Mouse (Mus musculus): ENCODE results near the gene Chrm4.

Chrm4 gene

DNA sequence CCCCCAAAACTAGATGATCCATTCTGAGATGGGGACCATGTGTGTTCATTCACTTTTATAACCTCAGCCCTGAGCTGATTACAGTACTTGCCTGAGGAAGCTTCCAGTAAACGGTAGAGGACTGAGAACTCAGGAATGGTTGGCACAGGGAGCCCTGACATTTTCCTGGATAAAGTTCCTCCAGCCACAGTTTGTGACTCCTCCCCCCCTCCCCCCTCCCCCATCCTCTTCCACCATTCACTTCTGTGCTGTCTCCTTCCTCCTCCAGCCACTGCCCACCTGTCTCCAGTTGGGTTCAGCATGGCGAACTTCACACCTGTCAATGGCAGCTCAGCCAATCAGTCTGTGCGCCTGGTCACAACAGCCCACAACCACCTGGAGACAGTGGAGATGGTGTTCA lies at the start of gene Chrm4:
Gene Chrm4 (plus strand): TSS at position 301 of the 400 bp plus-strand sequence.
- DNase-seq (ENCODE audit: low read depth, low spot score) = no peak

DNA sequence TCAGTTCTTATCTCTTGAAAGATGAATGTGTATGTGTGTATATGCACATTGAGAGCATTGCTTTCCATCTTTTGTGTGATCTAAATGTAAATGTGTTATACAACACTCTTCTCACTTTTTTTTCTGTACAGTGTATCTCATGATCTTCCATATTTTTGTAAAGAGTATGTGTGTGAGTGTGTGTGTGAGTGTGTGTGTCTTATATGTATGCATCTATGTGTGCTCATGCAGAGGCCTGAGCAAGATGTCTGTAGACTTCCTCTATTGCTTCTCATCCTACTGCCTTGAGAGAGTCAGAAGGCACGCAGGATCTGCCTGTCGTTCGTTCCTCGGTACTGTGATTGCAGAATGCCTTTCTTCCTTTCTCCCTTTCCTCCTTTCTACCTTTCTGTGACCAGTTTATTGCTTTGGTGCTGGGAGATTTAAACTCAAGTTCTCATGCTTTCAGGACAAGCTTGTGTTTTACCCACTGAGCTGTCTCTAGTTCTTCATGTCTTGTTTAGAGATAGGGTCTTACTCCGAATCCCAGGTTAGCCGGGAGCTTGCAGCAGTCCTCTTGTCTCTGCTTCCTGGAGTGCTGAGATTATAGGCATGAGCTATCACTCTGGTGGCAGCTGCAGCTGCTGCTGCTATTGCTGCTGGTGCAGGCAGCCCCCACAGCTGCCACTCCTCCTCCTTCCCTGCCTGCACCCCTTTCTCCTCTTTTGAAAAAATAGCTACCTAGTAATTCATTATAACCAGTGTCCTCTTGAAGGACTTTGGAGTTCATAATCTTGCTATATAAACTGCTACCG lies 48.5 kb upstream of the Chrm4 start:
- no peak for DNase-seq (ENCODE audit: low read depth, low spot score)

DNA sequence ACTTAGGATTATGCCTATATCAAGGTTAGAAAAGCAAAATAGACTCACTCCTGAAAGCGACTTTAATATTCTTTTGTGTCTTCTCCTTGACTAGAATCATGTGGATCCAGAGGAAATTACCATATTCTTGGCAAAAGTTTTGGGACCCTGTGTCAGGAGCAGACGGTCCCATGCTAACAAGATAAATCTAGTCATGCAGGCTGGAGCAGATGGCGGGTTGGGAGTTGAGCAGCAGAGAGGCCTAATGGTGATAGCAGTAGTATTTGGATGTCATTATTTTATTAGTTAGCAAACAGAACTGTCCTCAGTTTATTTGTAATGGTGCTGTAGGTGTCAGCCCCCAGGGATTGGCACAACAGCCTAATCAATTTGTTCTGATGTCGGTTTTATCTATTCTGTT lies 43.1 kb upstream of the Chrm4 start:
- no peak for DNase-seq (ENCODE audit: low read depth, low spot score)

DNA sequence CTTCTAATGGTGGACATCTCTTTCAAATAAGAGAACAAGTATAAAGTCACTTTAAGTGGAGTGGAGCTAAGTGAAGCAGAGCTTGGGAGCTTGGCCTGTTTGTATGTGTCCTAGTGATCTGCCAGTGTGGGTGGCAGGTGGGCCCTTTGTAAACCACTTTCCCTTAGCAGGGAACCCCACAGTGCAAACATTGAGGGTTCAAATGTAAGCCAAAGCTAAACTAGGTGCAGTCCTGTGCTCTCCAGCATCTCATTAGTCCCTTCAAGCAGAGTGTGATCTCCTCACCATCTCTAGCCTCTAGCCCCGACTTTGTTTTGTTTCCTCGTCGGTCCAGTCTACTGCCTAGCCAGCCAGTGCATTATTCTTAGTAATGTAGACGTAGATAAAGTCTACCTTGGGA lies 42.4 kb upstream of the Chrm4 start:
- no peak for DNase-seq (ENCODE audit: low read depth, low spot score)

DNA sequence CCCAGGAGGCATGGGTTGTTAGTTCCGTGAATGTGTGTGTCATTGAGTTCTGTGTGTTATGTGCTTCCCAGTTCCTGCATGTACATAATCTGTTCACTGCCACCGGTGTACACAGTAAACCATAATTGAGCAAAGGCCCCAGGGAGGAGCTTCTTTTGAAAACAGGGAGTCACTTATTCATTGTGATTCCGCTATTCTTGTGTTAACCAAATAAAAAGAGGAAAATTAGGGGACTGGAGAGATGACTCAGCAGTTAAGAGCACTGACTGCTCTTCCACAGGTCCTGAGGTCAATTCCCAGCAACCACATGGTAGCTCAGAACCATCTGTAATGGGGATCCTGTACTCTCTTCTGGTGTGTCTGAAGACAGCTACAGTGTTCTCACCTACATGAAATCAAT lies 32.3 kb upstream of the Chrm4 start:
- no peak for DNase-seq (ENCODE audit: low read depth, low spot score)

DNA sequence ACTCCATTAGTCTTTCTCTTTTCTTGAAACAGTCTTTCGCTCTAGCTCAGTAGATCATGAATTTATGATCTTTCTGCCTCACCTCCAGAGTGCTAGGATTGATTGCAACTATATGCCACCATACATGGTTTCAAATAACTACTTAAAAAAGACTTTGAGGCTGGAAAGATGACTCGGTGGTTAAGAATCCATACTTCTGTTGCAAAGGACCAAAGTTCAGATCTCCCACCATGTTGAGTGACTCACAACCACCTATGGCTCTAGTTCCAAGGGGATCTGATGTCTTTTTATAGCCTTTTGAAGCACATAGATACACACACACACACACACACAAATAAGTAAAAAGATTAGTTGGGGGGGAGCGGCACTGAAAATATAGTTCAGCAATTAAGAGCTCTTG lies 31.6 kb upstream of the Chrm4 start:
- no peak for DNase-seq (ENCODE audit: low read depth, low spot score)

DNA sequence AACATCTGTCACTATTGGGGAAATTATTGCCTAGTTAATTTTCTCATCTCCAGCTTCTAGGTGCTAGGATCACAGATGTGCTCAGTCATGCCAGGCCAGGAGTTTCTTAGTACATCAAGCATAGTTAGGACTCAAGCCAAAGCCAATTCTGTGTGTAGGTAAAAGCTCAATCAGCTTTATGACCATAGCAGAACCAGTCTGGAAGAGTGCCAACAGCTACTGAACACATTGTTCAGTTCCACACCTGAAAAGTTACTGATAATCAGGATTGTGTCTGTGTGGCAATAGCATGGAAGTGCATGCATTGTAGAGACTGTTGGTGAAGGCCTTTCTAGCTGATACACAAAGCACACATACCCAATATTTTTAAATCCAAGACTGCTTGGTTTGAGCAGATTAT lies 29.1 kb upstream of the Chrm4 start:
- no peak for DNase-seq (ENCODE audit: low read depth, low spot score)

DNA sequence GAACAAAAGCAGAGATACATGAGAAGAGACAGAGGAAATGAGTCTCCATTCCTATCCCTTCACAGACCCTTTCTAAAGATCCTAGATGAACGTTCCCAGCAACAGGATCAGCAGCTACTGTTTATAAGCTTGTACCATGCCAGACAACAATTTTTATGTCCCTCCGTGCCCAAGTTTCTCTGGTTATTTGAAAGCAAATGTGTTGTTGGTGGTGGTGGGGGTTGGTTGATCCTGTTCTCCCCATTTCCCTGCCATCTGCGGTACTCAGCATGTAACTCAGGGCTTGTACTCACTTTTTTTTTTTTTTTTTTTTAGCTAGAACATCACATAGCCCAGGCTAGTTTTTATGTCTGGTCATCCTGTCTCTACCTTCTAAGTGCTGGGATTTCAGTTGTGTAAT lies 27.9 kb upstream of the Chrm4 start:
- no peak for DNase-seq (ENCODE audit: low read depth, low spot score)

DNA sequence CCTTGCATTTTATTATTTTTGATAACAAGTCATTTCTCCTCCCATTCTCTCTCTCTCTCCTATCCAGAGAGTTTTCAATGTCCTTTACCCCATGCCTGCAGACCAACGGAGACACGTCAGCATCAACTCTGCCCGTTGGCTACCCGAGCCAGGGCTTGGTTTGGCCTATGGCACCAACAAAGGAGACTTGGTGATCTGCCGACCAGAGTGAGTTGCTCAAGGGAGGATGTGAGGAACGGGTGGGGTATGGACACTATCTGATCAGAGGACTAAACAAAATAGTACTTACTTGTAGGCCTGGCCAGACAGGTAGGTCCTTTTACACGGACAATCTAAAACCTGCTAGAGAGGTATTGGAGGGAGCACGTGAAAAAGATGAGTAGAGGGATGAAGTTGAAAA lies 26.6 kb upstream of the Chrm4 start:
- no peak for DNase-seq (ENCODE audit: low read depth, low spot score)

DNA sequence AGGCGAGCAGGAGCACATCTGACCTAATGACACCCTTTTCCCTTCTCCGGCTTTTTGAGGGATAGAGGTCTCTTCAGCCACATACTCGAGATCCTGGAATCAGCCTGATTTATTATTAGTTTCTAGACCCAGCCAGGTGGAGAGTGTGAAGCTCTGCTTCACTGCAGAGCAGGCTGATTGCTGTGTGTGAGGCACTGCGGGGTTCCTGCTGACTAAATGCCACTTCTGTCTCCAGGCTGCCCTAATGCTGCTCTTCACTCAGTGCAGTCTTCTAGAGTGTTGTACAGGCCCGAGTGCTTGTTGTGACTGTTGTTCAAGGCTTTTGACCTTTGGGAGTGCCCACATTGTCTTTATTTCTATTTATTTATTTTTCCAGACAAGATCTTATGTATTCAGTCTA lies 24.7 kb upstream of the Chrm4 start:
- DNase-seq (ENCODE audit: low read depth, low spot score) = no peak

DNA sequence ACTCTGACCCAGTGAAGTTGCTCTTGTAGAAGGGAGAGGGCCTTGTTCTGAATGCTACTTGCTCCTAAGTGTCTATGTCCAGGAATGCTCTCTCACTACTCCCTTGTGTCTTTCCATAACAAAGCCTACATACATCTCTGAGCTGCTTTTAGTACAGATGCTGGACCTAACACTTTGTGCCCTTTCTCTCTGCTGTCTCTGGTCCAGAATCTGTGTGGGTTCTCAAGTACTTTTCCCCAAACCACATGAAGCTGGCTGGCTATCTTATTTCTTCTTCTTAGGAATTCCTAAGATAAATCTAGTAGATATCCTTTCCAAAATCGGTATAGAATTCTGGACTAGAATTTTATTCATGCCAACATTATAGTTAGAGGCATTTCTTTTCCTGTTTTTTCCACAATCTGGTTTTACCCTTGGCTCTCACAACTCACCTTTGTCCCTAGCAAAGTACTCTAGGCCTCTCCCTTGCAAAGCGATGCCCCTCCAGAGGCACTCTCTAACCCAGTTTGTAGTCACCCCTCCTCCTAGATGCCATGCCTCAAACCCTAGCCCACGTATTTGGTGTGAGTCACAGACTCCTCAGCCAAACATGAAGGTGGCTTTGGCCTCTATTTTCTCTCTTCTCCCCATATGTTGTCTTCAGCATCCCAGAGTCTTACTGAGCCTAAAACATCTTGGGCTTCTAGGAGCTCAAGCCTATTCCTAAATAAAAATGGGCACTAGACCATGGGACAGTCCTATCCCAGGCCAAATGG lies 23.7 kb upstream of the Chrm4 start:
- no peak for DNase-seq (ENCODE audit: low read depth, low spot score)

DNA sequence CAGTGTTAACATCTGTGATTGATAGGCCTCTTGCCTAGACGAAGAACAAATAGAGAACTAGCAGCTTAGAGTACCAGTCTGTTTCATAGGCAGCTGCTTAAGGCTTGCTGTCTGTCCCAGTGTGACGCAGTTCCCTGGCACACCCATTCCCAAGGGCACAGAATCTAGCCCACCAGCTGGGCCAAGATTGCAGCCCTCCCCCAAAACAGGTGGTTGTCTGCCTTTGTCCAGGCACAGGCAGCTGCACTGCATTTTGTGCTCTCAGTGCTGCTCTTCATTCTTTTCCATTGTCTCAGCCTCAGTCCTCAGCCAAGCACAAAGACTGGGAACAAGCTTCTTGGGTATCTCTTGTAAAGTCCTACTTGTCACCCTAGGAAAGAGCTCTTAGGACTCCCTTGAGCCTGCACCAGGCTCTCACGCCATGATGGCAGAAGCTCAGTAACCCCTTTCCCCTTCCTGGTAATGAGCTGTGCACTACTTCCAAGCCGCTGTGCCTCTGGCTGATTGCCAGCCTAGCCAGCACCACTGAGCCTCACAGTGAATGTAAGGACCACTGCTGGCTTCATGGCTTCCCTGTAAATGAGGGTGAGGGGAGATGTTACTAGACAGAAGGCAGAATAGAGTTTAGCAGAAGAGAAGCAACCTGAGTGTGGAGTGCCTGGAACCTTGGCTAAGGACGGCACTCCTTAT lies 22.3 kb upstream of the Chrm4 start:
- DNase-seq (ENCODE audit: low read depth, low spot score) = no peak

DNA sequence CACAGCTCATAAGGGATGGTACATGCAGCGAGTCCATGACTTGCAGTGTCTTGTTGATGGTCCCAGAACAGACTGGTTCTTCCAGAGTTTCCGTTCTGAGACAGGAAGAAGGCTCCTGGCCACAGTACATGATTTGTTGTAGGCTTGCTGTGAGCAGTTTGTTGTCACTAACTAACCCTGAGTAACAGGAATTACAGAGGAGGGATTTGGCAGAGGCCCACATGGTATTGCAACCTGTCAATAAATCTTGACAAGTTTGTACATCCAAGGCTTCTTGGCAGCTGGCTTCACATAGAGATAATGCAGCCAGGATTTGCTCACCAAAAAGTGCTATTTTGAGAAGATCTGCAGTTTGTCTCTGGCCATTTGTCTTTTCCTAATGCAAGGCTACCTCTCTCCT lies 20.9 kb upstream of the Chrm4 start:
- no peak for DNase-seq (ENCODE audit: low read depth, low spot score)

DNA sequence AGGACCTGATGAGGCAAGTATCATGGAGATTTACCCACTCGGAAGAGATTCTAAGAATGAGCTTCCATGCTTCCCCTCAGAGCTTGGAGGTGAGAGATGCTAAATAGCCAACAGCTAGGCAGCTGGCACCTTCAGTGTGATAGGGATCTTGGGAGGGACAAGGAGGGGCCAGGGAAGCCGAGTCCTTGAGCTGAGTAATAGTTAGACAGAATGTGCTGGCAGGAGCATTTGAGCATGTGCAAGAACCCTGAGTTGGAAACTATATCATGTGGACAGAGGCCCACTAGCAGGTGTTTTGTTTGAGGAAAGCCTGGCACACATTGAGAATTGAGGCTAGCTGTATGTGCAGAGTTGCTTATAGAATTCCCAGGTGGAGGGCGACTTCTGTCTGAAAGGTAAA lies 14.4 kb upstream of the Chrm4 start:
- DNase-seq (ENCODE audit: low read depth, low spot score) = no peak

DNA sequence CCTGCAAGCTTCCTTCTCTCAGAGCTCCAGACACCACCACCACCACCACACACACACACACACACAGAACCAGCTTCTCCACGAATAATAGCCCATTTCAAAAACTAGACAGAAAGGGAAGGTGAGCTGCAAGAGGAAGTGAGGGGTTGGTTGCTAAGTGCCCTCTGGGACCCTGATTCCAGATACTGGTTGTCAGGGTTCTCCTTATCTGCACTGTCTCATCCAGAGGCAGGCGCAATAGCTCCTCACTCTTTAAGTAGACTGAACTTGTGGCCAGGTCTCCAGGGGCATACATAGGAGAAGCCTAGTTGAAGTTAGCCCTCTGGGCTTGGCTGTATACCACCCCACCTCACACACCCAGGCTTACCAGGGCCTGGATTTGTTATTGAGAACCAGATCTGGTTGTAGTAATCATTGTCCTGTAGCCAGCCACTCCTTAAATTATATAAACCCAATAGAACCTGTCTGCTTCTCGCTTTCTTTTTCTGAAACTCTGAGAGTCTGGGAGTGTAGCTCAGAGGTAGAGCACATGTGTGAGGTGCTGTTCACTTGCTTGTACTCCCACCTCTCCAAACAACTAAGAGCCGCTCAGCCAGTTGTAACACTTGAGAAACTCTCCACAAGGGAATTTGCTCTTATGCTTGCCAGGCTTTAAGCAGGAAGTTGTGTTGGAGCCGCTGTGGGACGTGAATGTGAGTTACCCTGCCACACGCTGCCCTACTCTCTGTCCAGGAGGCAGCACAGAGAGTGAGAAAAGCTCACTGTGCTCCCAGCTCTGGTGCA lies 13.5 kb upstream of the Chrm4 start:
- no peak for DNase-seq (ENCODE audit: low read depth, low spot score)

DNA sequence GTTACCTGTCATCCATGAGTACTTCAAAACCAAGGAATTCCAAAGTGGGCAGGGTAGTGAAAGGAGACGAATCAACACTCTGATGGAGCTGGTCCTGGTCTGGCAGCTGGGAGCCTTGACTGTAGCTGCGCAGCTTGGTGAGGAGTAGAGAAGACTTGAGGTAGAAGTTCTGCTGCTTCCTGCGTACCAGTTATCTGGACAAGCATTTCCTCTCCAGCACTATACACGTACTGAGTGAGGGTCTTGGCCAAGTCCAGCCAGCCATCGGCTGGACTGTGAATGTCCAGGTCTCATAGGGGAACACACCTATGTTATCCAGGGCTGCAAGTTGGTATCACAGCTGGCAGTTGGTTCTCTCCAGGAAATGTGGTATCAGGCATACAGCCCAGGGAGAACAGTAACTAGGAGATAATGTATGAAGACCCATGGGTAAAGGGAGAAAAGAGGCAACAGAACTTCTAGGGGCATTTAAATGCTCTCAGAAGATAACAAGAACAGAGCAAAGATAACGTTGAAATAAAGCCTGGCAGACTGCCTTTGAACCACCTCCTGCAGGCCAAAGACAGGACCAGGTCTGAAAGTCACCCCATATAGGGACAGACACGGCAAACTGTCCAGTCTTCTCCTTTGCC lies 10.6 kb upstream of the Chrm4 start:
- DNase-seq (ENCODE audit: low read depth, low spot score) = no peak

DNA sequence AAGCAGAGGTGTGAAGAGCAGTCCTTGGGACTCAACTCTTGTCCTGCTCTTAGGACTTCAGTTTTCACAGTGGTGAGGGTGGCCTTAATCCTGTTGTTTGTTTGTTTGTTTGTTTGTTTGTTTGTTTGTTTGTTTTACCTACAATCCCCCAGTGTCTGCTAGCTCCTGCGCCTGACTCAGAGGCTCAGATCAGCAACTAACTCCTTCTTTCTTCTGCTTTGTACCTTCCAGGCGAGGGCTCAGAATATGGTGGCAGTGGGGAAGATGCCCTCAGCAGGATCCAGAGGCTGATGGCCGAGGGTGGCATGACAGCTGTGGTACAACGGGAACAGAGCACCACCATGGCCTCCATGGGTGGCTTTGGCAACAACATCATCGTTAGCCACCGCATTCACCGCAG lies 10.0 kb upstream of the Chrm4 start:
- no peak for DNase-seq (ENCODE audit: low read depth, low spot score)

DNA sequence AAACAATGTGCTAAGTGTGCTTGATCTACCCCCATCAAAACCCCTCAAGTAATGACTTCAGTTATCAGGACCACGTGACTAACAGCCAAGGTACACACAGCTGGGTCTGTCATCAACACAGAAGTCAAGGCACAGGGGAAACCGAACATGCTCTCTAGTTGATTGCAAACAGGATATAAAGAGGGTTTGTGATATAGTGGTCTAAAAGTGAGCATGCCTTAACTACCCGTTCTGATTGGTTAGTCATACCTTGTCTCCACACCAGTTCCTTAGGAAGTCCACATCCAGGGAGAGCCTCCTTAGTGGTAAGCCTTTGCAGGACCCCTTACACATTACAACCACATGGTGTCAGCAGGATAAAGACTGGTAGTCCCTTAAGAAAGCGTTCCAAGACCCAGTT lies 6.9 kb upstream of the Chrm4 start:
- DNase-seq (ENCODE audit: low read depth, low spot score) = no peak

DNA sequence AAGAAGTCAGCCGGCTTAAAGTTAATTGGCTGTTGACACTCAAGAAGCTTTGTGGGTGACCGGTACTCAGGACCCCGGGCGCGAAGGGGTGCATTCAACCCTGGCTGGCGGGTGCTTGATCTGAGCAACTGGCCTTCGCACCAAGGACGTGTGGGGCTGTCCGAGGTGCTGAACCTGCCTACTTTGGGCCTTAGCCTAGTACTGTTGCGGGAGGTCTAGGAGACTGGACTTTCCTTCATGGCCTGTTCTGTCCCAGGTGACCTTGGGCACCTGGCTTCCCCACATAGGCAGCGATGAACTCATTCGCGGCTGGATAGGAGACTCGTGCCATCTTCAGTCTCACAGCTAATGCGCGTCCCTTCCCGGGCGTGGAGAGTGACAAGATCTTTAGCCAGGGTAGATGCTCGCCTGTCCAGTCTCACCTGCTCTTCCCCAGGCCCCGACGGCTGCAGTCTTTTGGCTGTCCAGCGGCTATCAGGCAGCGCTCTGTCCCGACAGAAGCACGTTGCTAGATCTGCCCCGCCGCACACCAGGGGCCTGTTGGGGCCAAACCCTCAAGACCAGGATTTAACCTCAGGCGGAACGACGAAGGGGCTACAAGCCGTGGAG lies 5.8 kb upstream of the Chrm4 start:
- DNase-seq (ENCODE audit: low read depth, low spot score) = no peak

DNA sequence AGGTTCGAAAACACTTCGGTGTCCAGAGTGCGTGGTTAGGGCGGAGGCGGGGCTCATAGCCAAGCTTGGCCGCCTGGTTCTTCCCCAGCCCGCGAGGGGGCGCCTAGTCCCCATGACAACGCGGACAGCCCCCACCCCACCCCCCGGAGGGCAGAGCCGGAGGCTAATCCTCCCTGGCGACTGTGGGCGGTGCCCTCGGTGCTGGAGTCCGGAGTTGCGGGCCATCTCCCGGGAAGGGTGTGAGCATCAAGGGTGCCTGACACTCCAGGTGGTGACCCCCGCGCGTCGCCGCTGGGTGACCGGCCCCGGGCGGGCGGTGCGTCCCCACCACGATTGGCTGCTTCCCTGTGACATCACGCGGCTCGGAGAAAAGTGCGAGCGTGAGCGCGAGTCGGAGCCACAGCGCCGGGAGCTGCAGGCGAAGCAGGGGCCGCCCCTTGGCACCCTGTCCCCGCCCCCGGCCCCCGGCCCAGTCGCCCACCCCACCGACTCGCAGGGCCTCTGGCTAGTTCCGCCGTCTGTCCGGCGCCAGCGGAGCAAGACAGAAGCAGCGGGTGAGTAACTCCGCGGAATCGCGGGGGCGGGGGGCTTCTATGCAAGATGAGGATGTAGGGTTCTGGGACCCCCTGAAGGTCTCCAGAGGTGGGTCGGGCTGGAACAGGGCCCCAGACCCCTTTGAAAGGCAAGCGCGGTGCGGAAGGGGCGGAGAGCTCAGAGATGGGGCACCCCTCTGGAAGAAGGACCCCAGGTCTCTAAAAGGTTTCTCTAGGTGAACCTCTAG lies 5.1 kb upstream of the Chrm4 start:
- peak; percentile 82 for DNase-seq (ENCODE audit: low read depth, low spot score)
